Mouse (Mus musculus) G1E (cell line): Measurements from ENCODE around the gene Cspg5. TPM values are rescaled to one million over a fixed set of nuclear protein-coding genes. Genes with fewer than 3 reads are reported as not detected.

Experiments used
- ATAC-seq: 2 replicates; pipeline ENCODE4 v1.8.0; 2016; ENCODE audit warnings: mild to moderate bottlenecking; ENCODE audit not compliant: insufficient number of reproducible peaks, poor library complexity, low FRiP score, severe bottlenecking; ENCODE audit errors: extremely low read depth
- DNase-seq: peaks from one replicate; pipeline ENCODE4 v3.0.0; 2012; ENCODE audit warnings: low spot score
- H3K27me3 ChIP-seq: 2 replicates; pipeline ENCODE4 v1.6.1; 2012; ENCODE audit warnings: mild to moderate bottlenecking, low read length, inconsistent platforms; ENCODE audit not compliant: insufficient read depth
- H3K36me3 ChIP-seq: replicated peaks from 2 replicates; pipeline ENCODE3; 2012; ENCODE audit warnings: mild to moderate bottlenecking, inconsistent platforms
- H3K4me1 ChIP-seq: 2 replicates; pipeline ENCODE4 v1.6.1; 2012; ENCODE audit warnings: low read depth, low read length, inconsistent platforms, mixed read lengths; ENCODE audit not compliant: insufficient read depth
- H3K4me3 ChIP-seq: 2 replicates; pipeline ENCODE4 v1.5.1; 2012; ENCODE audit warnings: low read depth, mild to moderate bottlenecking, inconsistent platforms, low read length, moderate library complexity, mixed read lengths
- H3K9me3 ChIP-seq: replicated peaks from 2 replicates; pipeline ENCODE4 v1.6.1; 2012; ENCODE audit warnings: inconsistent platforms
- CTCF ChIP-seq: IDR thresholded peaks from 2 replicates; pipeline ENCODE4 v1.5.1; 2012; ENCODE audit warnings: low read depth, low read length, inconsistent platforms, mixed read lengths
- GATA1 ChIP-seq: IDR thresholded peaks from 2 replicates; pipeline ENCODE4 v1.6.1; 2012; ENCODE audit warnings: borderline replicate concordance, low read length, inconsistent platforms, mixed read lengths
- GATA2 ChIP-seq: IDR thresholded peaks from 2 replicates; pipeline ENCODE4 v1.6.1; 2012; ENCODE audit warnings: low read depth, low read length, inconsistent platforms, borderline replicate concordance
- POLR2AphosphoS5 ChIP-seq: IDR thresholded peaks from 2 replicates; pipeline ENCODE4 v1.6.1; 2012; ENCODE audit warnings: low read depth, low read length, inconsistent platforms; ENCODE audit not compliant: insufficient replicate concordance
- TAL1 ChIP-seq: conservative IDR thresholded peaks from 2 replicates; pipeline ENCODE4 v1.6.1; 2012; ENCODE audit warnings: low read depth, low read length, inconsistent platforms, mixed read lengths
- polyA plus RNA-seq: library from polyadenylated mRNA; stranded (reverse); fragments of >175 nt; gene quantifications from 2 replicates; pipeline ENCODE4 v1.2.3, GENCODE M21; 2012
- total RNA-seq, 2 experiments: library from RNA; stranded (forward) in 1 of 2; stranded (reverse) in 1 of 2; fragments of 200-1000 nt in 1 of 2; fragments of >200 nt in 1 of 2; fragmentation: Nextera tagmentation in 1 of 2; gene quantifications; 2 replicates each; pipeline ENCODE4 v1.2.3; 2014 to 2017

Cspg5 gene
- total and polyA plus RNA-seq, 3 experiments = 0.02 to 0.38 (median 0.38) TPM

- no peaks in the 10 kb centered on the region for H3K27me3 ChIP-seq
- H3K4me1 ChIP-seq = no peaks in the 10 kb centered on the region
- no peak overlapping the region for H3K4me3 ChIP-seq
- ATAC-seq (no peak), DNase-seq (no peak)
- TF ChIP-seq GATA1 = no peak
- no peak for TF ChIP-seq TAL1
- TF ChIP-seq GATA2 = no peak
- no peak for TF ChIP-seq CTCF
- TF ChIP-seq POLR2AphosphoS5 = no peak
- H3K36me3 ChIP-seq = peaks cover 89% of the 10 kb centered on the region
- H3K9me3 ChIP-seq = no peaks in the 10 kb centered on the region
These were observed 19.3 kb upstream of the Cspg5 start for GRCm38 (mm10) chr9:110224273-110224672.

- no peaks in the 10 kb centered on the region for H3K9me3 ChIP-seq
- TF ChIP-seq GATA2 (no peak), POLR2AphosphoS5 (no peak), GATA1 (no peak), TAL1 (no peak), CTCF (no peak)
- ATAC-seq (no peak), DNase-seq (no peak)
- no peaks in the 10 kb centered on the region for H3K27me3 ChIP-seq
- H3K36me3 ChIP-seq = peaks cover 93% of the 10 kb centered on the region
- no peak overlapping the region for H3K4me3 ChIP-seq
- H3K4me1 ChIP-seq = no peaks in the 10 kb centered on the region
These were observed 17.4 kb upstream of the Cspg5 start for GRCm38 (mm10) chr9:110226191-110226590.

GRCm38 (mm10) chr9:110228671-110229070 lies 14.9 kb upstream of the Cspg5 start:
- H3K36me3 ChIP-seq = peaks cover 92% of the 10 kb centered on the region
- no peak overlapping the region for H3K4me3 ChIP-seq
- TF ChIP-seq GATA1 = no peak
- TF ChIP-seq GATA2 = no peak
- TF ChIP-seq TAL1 = no peak
- no peak for TF ChIP-seq CTCF
- no peak for TF ChIP-seq POLR2AphosphoS5
- no peak for DNase-seq
- ATAC-seq = no peak
- no peaks in the 10 kb centered on the region for H3K9me3 ChIP-seq
- no peaks in the 10 kb centered on the region for H3K27me3 ChIP-seq
- H3K4me1 ChIP-seq = no peaks in the 10 kb centered on the region

- Histone ChIP-seq H3K4me1 (no peaks in the 10 kb centered on the region), H3K27me3 (no peaks in the 10 kb centered on the region)
- DNase-seq = no peak
These were observed 14.5 kb upstream of the Cspg5 start for GRCm38 (mm10) chr9:110229112-110229511.

GRCm38 (mm10) chr9:110229566-110230248 lies 13.9 kb upstream of the Cspg5 start:
- TF ChIP-seq GATA2 (no peak), POLR2AphosphoS5 (no peak), GATA1 (no peak), TAL1 (no peak), CTCF (no peak)
- H3K4me3 ChIP-seq = no peak overlapping the region
- no peaks in the 10 kb centered on the region for H3K27me3 ChIP-seq
- ATAC-seq (no peak), DNase-seq (no peak)
- no peaks in the 10 kb centered on the region for H3K4me1 ChIP-seq
- H3K36me3 ChIP-seq = peaks cover 91% of the 10 kb centered on the region
- H3K9me3 ChIP-seq = no peaks in the 10 kb centered on the region

More at GRCm38 (mm10) chr9:110229112-110229511, 14.5 kb upstream of the Cspg5 start:
- no peak for ATAC-seq
- TF ChIP-seq POLR2AphosphoS5 (no peak), CTCF (no peak), GATA1 (no peak), GATA2 (no peak), TAL1 (no peak)
- H3K4me3 ChIP-seq = no peak overlapping the region
- no peaks in the 10 kb centered on the region for H3K9me3 ChIP-seq
- peaks cover 91% of the 10 kb centered on the region for H3K36me3 ChIP-seq

GRCm38 (mm10) chr9:110230395-110231071 lies 13.1 kb upstream of the Cspg5 start:
- no peak for ATAC-seq
- peaks cover 94% of the 10 kb centered on the region for H3K36me3 ChIP-seq
- H3K27me3 ChIP-seq = no peaks in the 10 kb centered on the region
- no peaks in the 10 kb centered on the region for H3K4me1 ChIP-seq
- H3K9me3 ChIP-seq = no peaks in the 10 kb centered on the region
- TF ChIP-seq CTCF (no peak), TAL1 (no peak), GATA2 (no peak), GATA1 (no peak), POLR2AphosphoS5 (no peak)
- H3K4me3 ChIP-seq = no peak overlapping the region
- no peak for DNase-seq
